Mouse (Mus musculus): ENCODE measurements around the gene Dhx15. TPM values are rescaled to one million over a fixed set of nuclear protein-coding genes. Genes with fewer than 3 reads are reported as not detected.

The Dhx15 gene
- polyA plus RNA-seq, 1 experiment, result 99.1 TPM

DNA sequence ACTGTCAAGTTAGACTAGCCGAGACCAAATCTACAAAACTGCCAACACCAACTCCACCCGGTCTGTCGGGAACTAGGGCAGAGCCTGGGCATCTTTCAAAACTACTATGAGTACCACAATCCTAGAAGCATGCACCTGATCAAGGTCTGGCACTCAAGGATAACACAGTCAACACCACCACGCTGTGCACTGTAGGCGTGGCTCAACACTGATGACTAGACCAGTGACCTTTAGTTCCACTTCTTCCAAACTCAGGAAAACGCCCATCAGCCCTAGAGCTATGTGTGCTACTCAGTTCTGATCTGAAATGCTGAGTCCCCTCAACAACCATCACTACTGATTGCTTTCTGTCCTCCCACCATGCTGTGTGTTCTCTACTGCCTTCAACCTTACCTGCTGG is 44.6 kb downstream of the Dhx15 start:
- no peak for DNase-seq (ENCODE audit: low spot score)

DNA sequence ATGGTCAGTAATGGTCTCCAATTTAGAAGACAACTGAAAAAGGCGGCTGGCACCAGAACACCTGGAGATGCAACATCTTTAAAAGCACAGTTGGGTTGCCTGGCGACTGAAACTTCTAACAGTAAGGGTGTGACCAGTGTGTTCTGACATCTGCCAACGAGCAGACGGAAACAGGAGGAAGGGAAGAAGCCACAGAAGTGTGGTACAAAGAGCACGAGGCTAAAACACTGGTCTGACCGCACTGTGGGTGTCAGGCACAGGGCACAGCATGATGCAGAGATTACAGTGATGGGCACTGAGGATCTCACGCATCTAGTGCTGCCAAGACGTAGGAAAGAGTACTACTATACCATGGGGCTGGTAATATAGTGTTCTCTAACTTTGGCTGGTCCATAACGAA is 48.4 kb downstream of the Dhx15 start:
- DNase-seq (ENCODE audit: low spot score), result no peak

DNA sequence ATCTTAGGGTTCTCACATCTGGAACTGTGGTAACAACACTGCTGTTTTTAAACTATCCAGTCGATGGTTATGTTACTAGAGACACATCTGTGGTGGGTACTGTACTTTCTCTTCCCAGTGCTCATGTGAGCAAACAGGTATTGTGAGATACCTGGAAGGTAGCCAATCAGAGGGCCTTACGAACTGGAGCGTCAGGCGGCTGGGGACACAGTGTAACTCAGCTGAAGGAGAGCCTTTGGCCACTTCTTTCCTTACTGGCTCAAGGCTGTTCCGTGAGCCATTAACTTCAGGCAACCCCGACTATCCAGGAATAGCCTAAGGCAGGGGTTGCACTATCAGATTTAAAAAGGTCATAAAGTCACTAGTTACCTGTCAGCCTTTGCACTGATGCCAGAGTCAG is 51.5 kb downstream of the Dhx15 start:
- no peak for DNase-seq (ENCODE audit: low spot score)

DNA sequence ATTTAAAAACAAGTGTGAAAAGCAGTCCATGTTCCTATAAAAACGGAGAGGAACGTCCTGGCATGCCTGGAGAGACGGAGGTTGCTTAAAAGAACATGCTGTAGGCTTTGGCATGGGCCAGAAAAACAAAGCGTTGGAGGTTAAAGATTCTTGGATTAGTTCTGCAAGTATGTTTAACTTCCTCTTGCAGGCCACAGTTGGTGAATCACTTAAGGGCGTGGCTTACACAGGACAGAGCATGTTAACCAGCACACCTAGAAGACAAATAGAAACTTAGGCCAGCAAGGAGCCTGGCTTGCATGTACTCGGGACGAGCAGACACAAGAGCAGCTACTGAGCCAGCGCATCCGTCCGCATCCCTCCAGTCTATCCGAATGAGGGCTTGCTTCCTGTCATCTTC is 52.2 kb downstream of the Dhx15 start:
- no peak for DNase-seq (ENCODE audit: low spot score)

DNA sequence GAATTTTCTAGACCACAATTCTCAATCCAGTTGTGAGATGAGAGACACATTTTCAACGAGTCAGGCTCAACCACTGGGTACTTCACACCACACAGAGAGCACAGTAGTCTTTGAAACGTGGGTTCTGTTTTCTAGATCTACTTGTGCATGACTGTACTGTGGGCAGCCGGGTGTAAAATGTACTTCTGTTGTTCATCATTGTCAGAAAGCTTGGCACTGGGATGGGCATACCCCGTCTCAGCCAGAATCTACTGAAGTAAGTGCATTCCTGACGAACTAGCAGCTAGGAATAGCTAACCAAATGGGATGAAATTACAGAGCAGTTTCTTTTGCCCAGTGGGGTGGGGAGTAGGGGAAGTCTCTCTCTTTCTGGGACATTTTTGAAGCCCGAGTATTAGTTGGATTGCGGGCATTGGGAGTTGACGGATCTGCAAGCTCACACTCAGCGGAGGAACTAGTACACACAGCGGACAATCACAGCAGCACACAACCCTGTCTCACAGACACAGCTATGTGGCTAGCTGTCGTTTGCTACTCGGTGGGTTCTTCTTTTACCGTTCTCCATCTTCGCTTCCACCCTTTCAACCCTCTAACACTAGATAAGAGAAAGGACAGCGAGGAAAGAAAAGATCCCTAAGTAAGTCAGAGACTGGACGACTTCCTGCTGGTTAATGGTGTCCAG is 54.7 kb downstream of the Dhx15 start:
- no peak for DNase-seq (ENCODE audit: low spot score)

DNA sequence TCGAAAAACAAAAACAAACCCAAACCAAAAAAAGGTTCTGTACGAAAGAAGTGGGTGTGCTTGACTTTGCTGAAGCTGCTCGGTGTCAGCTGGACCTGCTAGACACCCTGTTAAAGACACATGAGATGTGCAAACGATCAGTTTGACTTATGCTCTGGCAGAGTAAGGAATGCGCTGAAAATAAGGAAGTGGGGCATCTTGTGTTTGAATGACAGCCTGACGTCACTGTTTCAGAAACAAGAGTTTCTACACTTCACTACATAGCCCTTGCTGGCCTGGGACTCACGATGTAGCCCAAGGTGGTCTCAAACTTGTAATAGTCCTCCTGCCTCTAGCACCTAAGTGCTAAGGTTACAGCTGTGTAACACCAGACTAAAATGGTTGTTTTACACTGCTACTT is 57.5 kb downstream of the Dhx15 start:
- DNase-seq (ENCODE audit: low spot score), result no peak

DNA sequence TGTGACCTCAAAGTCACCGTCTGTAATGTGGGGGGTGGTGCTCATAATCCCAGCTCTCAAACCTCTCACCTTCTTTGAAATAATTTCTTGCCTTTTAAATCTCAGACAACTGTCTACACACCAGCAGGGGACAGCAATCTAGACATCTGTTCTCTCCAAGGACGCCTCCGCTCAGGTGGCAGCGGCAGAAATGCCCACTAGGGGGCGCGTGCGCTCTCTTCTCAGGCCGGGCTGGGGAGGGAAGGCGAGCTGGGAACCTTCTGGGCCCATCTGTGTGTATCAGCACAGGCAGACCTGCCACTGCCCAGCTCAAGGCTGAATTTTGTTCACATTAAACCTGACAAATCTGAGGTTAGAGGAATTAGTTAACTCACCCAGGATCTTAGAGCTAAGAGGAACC is 58.2 kb downstream of the Dhx15 start:
- no peak for DNase-seq (ENCODE audit: low spot score)

DNA sequence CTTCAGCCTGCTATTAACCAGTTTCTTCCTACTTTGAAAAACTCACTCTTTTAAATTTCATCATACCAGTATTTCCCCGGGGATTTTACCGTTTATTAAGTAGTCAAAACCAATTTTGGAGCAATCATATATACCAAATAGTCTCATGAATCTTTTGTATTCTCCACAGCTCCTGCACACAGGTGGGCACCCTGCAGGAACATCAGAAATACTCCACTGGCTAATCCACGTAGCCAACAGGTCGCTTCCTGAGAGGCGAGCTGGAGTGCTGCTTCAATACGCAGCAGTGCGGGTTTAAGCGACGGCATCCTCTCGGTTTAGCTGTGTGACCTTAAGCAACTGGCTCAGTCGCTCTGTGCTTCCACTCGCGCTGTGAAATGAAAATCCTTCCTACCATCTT is 58.9 kb downstream of the Dhx15 start:
- DNase-seq (ENCODE audit: low spot score), result no peak

DNA sequence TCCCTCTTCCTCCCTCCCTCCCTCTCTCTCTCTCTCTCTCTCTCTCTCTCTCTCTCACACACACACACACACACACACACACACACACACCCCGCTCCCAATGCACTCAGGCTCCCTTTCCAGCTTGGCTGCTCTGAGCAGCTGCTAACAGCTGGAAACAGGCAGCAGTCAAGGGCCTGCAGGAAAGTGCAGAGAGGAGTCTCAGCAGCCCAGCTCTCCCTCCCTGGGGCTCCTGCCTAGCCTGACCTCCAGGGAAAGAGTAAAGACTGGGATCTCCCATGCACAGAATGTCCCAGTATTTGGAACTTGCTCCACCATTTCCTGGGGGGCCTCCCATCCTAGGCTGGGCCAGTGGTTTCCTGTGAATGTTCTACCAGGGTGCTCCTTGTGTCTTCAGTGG is 59.8 kb downstream of the Dhx15 start:
- DNase-seq (ENCODE audit: low spot score), result no peak

DNA sequence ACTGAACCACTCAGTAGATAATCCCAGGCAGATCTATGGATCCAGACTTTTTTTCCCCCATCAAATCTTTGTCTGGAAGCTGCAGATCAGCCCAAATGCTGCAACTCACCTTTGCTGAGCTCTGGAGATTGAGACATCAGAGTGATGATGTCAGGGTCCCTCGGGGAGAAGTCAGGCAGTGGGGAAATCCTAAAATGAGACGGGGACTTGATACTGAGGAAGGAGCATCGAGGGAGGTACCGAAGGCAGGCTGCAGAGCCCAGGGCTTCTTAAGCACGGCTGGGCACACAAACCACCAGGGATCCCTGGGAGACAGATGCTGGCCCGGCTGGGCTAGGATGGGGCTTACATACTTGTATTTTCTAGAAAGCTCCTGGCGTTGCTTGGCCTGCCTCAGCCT is 64.1 kb downstream of the Dhx15 start:
- no peak for DNase-seq (ENCODE audit: low spot score)

DNA sequence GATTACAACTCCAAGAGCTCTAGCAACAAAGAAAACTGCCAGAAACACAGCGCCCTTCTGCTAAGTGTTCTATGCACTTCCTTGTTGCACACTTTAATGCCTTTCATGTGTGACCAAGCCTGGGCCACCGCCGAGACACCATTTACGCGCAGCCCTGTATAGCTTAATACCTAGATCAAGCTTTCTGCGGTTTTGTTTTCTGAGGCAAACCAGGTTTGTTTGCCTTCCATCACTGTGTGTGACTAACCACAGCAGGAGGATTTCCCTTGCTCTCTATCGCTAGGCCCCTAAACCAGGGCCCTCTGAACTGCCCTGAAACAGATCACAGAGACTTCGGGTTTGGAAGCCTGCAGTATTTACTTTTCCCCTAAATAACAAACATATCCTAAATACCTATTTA is 64.5 kb downstream of the Dhx15 start:
- no peak for DNase-seq (ENCODE audit: low spot score)

DNA sequence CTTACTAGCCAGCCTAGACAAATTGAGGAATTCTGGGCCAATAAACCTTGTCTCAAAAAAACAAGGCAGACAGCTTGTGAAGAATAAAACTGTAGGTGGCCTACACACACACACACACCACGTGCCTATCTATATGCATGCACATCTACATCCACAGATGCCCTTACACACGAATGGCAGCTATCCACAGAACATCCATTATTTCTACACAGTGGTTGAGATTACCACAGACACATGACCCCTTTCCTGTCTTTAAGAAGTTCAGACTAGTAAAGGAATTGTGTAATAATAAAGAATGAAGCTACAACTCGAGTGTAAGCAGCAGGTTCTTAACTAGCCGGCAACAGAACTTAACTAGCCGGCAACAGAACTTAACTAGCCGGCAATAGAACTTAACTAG is 68.2 kb downstream of the Dhx15 start:
- DNase-seq (ENCODE audit: low spot score), result no peak

DNA sequence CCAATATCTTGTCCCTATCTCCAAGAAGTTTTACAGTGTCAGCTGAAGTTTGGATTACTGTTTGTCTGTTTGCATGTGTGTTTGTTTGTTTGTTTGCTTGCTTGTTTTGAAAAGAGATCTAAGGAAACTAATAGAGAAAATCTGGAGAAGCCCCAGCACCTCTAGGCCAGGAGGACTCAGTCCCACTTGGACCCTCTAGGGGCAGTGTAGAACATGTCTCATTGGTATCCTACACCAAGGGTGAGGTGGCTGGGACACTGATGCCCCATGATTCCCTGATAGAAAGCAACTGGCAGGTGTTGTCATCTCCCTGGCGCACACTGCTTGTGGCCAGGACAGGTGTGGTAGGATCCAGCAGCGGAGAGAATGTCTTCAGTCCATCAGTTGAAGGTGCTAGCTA is 70.5 kb downstream of the Dhx15 start:
- DNase-seq (ENCODE audit: low spot score), result no peak

DNA sequence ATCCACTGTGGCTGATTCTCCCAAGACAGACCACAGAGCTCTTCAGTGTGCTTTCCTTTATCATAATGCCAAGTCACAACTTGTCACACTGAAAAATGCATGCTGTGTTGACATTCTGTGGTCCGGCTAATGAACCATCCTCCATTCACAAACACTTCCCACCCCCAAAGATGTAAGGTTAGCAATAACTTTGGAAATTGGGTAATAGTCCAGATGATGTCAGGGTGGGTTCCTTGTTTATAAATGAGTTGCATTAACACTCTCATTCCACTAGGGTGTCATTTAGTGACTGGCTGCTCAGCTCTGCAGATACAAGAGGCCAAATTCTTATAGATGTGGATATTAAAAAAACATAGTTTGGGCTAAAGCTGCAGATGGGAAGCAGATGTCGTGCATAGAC is 71.1 kb downstream of the Dhx15 start:
- no peak for DNase-seq (ENCODE audit: low spot score)

DNA sequence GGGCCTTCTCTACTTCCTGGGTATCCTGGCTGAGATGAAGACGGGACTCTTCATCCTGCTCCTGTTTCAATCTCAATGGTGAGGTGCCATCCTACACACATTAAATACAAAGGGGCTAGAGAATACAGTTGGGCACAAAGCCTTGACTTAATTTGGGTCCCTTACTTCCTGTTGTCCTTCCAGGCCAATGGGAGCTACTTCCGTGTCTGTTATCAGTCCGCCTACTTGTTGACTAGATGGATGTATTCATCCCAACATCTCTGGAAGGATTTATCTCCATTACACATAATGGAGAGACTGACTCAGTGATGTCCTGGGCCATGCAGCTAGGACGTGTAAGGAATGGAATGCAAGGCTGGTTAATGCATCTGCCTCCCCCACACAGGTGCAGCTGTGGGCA is 72.5 kb downstream of the Dhx15 start:
- DNase-seq (ENCODE audit: low spot score), result no peak

DNA sequence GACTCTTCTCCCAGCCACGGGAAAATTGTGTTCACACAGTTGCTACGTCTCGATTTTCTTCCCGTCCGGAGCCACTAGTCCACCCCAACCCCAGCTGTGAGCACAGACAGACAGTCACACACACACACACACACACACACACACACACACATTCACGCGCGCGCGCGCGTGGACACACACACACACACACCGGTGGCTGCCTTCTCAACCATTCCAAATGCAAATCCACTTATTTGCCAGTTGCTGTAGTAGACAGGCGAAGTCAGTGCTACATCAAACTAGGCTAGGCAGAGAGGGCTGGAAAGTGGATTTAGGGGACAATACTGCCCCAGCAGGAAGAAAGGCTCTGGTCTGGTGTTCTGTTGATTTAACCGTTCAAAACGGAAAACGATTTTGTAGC is 73.9 kb downstream of the Dhx15 start:
- DNase-seq (ENCODE audit: low spot score), result no peak

DNA sequence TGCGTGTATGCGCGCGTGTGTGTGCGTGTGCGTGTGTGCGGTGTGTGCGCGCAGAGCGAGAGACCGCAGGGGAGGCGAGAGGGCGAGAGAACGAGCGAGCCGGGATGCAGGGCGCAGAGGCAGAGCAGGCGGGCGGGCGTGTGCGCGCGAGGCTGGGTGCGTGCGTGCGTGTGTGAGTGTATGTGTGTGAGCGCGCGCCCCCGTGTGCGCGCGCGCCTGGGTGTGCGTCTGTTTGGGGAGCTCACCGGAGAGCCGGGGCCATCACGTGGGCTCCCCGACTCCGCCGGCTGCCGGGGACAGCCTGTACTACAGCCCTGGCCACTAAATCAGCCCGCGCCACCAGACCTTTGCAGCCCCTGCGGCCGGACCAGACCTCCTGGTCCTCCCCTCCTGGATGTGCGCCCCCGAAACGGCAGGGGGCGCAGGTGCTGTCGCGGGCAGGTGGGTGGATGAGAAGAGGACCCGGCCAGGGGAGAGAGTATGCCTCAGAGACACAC is 74.4 kb downstream of the Dhx15 start:
- DNase-seq (ENCODE audit: low spot score), result peak; percentile 55

DNA sequence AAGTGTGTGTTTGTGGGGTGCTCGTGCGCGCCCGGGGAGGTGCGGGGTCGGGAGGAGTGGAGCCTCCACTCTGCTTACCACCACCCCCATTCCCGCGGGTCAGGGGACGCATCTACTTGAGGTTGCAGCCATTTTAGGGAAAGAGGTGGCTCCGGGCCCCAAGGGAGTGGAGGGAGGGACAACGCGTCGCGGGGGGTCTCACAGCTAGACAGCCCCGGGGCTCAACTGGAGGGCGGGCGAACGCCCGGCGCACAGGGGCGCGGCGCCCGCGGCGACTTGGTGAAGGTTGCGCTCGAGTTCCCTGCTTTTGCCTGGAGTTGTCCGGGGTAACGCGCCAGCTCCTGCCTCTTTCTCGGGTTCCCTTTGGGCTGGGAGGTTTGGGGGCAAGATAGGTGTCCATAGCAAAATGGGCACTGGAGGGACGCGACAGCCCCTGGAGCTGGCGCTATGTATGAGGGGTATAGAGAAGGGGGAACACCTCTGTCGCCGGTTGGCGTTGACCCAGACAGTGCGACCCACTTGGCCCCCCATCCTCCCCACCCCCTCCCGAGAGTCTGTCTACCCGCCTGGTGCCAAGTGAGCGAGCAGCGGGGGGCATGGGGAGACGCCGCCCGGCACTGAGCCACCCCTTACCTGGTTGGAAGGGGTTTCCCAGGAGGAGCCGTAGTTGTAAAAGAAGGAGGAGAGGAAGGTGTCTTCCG is 75.4 kb downstream of the Dhx15 start:
- DNase-seq (ENCODE audit: low spot score), result no peak

DNA sequence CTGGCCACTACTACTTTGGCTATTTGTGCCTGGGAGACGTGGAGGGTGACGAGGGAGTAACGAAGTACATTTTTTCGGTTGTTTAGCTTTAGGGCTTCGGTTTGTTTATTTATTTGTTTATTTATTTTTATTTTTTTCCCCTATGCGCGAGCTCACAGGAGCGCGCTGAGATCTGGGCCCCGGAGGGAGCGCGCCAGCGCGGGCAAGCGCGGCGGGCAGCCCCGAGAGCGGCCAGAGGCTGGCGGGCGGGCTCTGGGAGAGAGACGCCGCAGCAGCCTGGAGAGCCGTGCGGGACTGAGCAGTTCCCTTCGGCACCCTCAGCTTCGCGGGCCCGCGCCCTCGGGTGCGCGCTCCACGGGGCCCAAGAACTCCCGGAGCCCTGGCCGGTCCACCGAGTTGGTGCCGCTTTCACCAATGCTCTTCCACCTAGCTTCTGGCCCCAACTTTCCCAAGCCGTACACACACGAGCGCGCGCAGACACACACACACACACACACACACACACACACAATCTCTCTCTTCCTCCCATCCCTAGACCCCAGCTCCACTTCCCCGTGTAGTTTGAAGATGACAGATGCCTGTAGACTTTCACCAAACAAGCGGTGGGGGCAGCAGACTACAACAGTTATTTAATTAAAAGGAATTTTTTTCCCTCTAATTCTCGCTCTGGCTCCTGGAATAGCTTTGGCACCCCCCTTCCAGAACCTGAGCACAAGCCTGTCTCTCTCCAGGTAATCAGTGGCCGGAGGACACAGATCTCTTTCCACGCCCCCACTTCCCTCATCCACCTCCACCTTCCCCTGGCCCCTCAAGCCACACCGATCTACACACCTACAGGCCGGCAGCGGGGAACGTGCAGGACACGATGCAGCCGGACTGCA is 76.2 kb downstream of the Dhx15 start:
- DNase-seq (ENCODE audit: low spot score), result peak; percentile 35

DNA sequence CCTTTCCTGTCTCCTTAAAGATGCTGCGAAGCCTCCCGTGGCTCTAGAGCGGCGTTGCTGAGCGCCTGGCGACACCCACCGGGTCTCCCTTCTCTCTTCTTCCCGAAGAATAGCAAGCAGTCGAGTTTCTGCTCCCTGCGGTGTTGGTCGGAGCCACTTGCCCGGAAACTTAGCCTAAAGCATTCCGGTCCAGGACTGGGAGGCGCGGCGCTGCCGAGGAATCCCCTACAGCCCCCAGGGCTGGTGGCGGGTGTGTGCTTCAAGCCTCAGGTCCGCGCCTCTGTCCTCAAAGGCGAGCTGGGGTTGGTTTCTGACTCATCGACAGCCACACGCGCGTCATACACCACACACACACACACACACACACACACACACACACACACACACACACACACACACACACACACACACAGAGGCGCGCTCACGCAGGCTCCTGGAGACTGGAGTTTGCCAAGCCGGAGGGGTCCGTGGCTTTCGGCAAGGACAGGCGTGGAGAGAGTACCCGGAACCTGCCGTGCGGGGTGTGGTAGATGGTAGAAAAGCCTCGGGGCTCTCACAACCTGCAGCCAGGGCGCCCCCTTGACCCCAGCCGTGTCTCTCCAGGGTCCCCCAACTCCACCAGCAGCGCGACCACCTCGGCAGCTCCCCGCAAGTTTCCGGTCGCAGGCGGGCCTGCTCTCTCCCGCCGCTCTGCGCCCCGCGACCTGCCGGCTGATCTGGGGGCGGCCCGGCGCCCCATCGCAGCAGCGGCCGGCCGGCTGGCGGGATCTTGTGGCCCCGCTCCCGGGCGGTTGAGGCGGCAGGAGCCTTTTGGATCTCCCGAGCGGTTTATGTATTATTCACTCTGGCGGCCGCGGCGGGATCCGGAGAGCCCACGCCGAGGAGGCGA is 77.1 kb downstream of the Dhx15 start:
- peak; percentile 38 for DNase-seq (ENCODE audit: low spot score)

DNA sequence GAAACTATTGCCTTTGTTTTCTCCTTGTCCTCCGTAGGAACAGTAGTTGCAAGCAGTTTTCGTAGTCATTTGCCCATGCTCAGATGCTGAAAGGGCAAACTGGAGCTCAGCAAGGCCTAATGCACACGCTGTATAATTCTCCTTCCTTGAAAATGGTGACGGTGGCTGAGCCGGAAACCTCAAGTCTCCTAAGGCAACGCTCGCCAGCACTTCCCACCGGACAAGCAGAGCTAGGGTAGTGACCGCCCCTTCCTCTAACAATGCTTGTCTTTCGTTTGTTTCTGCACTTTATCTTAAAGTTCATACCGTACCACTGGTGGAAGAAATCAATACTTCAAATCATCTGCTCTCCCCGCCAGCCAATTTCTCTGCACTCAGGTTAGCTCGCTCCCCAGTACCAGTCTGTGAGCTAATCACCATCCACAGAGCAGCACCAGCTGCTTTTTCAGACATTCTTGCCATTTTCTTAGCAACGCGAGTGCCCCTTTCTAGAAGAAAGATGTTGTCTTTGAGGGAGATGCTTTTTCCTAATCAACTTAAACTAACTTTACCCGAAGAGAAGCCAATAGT is 78.0 kb downstream of the Dhx15 start:
- DNase-seq (ENCODE audit: low spot score), result no peak

Measured in urinary bladder, adult 2 months (tissue).